Mouse (Mus musculus) brown adipose tissue, adult 24 weeks (tissue): ENCODE measurements around the gene Gnmt. TPM values are rescaled to one million over a fixed set of nuclear protein-coding genes. Genes with fewer than 3 reads are reported as not detected.

Source experiments
- H3K27ac ChIP-seq: fragments of 200-500 bp; replicated peaks from 2 replicates; pipeline ENCODE4 v1.5.1; 2012; ENCODE audit warnings: low read depth, mild to moderate bottlenecking, low read length
- H3K4me1 ChIP-seq: fragments of 200-500 bp; 2 replicates; pipeline ENCODE4 v1.6.1; 2012; ENCODE audit warnings: low read length, mixed read lengths; ENCODE audit not compliant: control insufficient read depth, insufficient read depth, insufficient read length
- H3K4me3 ChIP-seq: fragments of 200-500 bp; 2 replicates; pipeline ENCODE4 v1.5.1; 2012; ENCODE audit warnings: low read depth, mild to moderate bottlenecking, low read length, moderate library complexity; ENCODE audit not compliant: insufficient read depth
- polyA plus RNA-seq: library from polyadenylated mRNA; stranded (reverse); fragments of >200 nt; gene quantifications from 2 replicates; pipeline ENCODE4 v1.2.4, GENCODE M21; 2012; ENCODE audit not compliant: missing spikeins, insufficient read depth, insufficient read length

Gnmt gene
- polyA plus RNA-seq, 1 experiment: 4.0 TPM

DNA sequence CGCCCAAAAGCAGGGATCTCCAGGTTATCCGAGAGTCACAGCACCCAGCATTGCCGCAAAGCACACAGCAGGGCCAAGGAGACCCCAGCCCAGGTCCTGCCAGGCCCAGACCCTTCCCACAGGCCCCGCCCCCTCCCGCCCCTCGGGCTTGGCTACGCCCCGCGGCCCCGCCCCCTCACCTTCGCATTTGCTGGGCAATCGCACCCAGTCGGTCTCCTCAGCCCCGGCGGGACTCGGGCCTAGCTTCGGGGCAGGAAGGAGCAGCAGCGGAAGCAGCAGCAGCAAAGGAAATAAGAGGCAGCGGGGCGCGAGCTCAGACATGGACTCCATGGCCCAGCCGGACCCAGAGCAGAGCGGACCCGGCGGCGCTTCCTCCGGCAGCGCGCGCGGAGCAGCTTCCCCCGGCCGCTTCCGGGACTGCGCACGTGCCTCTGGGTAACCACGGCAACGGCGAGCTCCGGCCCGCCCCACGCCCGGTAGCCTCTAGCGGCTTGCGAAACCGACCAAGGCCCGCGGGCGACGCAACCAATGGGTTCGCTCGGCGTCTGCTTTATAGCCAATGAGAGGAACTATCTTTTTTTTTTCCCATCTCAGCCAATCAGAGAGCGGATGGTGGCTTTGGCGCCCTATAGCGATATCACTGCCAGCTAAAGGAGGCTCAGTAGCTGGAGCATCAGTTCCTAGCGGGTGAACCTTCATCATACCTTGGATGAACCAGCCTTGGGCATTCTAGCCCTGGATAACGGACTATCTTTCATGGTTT lies 23.0 kb upstream of the Gnmt start, which contains the start of gene Cnpy3:
Gene Cnpy3 (minus strand): TSS at position 421 of the 763 bp plus-strand sequence.
- Histone ChIP-seq H3K27ac (peak within 1 kb of the TSS; percentile 83), H3K4me3 (peak within 1 kb of the TSS; percentile 84)

DNA sequence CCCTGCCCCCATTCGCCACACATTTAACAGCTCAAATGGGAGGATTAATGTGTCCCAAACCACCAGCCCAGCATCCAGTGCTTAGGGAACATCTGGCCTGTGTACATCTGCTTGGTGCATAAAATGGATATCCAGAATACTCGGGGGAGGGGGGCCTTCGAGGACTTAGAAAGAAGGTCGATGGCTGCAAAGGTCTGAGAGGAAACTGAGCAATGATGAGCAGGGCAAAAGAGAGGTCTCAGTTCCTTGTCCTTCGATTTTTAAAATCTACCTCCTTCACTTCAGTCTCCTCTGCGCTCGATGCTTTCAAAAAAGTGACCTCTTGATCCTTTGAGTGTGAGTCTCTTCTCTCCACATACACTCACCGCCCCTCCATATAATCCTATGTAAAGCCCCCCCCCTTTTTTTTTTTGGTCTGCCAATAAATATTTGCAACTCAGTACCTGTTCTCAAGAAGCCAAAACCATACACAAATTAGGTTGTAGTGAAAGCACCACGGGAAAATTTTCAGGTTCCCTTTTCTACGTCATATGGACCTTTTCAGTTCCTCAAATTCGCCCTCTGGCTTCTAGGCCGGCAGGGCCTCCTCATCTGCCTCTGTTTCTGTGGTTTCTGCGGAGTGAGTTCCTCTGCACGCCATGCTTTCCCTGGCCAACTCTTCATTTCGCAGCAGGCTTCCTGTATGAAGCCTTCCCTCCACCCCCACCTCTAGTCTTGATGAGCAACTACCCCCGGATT lies 22.3 kb upstream of the Gnmt start:
- Histone ChIP-seq H3K4me3 (peak overlapping the region; percentile 84), H3K27ac (peak overlapping the region; percentile 83), H3K4me1 (0 out of 2 replicates have a peak, but pooled peaks cover 4% of the 10 kb centered on the region)

More for the DNA sequence above, 23.0 kb upstream of the Gnmt start, which contains the start of gene Cnpy3:
- H3K4me1 ChIP-seq: 0 out of 2 replicates have a peak, but pooled peaks cover 4% of the 10 kb centered on the region

DNA sequence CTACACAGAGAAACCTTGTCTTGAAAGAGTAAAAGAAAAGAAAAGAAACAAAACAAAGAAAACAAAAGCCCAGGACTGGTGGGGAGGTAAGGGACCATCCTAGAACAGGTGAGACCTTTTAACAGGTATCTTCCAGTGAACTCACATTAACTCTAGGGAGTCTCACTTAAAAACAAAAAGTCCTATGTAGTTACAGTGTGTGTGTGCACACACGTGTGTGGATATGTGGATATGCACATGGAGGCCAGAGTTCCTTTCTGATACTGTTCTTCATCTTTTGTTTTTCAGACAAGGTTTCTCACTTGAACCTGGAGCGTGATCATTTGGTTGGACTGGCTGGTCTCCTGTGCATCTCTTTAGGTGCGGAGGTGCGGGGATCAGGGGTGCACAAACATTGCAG lies 21.6 kb upstream of the Gnmt start:
- Histone ChIP-seq H3K4me3 (peak overlapping the region; percentile 84; the same call in 1 of the 2 replicates), H3K27ac (no peak overlapping the region; the same call in 1 of the 2 replicates), H3K4me1 (0 out of 2 replicates have a peak, but pooled peaks cover 4% of the 10 kb centered on the region)

DNA sequence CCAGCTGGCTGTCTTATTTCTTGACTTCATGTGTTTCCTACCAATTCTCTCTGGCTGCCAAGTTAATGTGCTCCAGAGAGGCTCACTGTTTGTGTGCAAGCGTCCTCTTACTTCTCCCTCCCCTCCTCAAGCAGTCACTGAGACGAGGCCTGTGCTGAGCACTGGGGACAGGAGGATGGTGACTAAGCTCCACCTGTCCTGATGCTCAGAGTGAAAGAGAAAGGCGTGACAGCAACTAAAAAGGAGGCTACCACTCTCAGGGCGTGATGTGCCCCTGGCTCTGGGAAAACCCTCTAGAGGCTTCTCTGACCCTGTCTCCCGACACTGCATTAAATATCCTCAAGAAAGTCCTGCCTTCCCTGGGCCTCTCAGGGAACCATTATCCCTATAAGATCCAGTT lies 20.3 kb upstream of the Gnmt start:
- H3K4me3 ChIP-seq: no peak overlapping the region
- H3K27ac ChIP-seq: no peak overlapping the region
- 0 out of 2 replicates have a peak, but pooled peaks cover 4% of the 10 kb centered on the region for H3K4me1 ChIP-seq

DNA sequence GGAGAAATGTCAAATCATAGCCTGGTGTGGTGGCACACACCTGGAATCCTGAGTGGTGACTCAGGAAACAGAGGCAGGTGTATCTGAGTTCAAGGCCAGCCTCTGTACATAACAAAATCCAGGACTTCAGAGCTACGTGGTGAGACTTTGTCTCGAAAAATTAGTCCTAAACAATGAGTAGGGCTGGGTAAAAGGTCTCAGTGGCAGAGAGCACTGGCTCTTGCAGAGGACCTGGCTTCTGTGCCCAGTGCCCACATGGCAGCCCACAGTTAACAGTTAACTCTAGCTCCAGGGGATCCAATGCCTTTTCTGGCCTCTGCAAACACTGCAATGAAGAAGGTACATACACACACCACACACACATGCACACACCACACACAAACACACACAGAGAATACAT lies 18.8 kb upstream of the Gnmt start:
- 0 out of 2 replicates have a peak, but pooled peaks cover 4% of the 10 kb centered on the region for H3K4me1 ChIP-seq
- H3K27ac ChIP-seq: no peak overlapping the region

DNA sequence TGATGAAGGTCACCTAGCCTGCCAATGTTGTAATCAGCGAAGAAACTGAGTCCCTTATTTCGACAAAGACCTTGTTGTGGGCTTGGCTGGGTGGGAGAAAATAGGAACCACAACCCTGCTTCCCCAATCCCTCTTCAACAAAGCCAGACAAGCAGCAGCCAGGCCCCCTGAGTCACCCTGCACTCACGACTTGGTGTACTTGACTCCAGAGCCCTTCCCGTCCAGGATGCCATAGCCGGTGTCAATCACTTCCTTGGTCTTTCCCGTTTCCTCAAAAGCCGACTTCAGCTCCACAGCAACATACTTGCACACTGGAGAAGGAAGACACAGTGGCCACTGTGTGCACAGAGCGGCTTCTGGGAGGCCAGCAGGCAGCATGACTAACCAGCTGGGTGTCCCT lies 18.3 kb upstream of the Gnmt start:
- no peak overlapping the region for H3K27ac ChIP-seq
- no peak overlapping the region for H3K4me3 ChIP-seq

More for the DNA sequence above, 18.8 kb upstream of the Gnmt start:
- no peak overlapping the region for H3K4me3 ChIP-seq

DNA sequence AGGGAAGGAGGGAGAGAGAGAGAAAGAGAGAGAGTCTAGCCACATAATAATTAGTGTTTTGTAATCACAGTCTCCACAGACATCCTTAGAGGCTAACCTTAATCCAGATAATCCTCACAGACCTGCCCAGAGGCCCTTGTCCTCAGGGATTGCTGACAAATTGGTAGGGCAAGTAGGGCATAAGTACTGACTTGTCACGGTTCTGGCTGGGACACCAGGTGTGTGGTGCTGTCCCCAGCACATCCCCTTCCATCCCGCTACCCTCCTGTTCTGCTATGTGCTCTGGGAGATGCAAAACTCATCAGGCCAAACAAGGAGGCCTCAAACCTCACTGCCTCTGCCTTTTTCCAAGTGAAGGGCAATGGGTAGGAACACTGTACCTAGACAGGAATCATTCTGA lies 16.5 kb upstream of the Gnmt start:
- no peaks in the 10 kb centered on the region for H3K4me1 ChIP-seq
- no peak overlapping the region for H3K4me3 ChIP-seq
- H3K27ac ChIP-seq: no peak overlapping the region

More for the DNA sequence above, 18.3 kb upstream of the Gnmt start:
- 0 out of 2 replicates have a peak, but pooled peaks cover 4% of the 10 kb centered on the region for H3K4me1 ChIP-seq

DNA sequence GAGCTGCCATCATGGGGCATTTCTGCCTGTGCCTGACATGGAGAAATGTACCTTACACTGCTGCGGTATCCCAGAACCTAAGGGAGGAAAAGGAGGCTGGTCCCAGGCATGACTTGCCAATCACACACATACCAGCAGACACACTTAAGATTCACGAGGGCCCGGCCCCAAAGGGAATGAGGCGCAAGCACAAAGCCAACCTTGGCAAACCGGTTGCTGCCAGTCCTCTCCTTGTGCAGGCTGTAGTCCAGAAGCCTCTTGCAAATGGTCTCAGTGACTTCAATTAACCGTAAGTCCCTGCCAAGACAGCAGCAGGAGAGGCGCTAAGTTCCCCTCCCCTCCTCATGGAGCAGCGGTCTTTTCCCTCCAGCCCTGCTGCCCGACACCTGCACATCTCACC lies 14.0 kb upstream of the Gnmt start:
- no peaks in the 10 kb centered on the region for H3K4me1 ChIP-seq
- H3K4me3 ChIP-seq: no peak overlapping the region
- H3K27ac ChIP-seq: no peak overlapping the region

DNA sequence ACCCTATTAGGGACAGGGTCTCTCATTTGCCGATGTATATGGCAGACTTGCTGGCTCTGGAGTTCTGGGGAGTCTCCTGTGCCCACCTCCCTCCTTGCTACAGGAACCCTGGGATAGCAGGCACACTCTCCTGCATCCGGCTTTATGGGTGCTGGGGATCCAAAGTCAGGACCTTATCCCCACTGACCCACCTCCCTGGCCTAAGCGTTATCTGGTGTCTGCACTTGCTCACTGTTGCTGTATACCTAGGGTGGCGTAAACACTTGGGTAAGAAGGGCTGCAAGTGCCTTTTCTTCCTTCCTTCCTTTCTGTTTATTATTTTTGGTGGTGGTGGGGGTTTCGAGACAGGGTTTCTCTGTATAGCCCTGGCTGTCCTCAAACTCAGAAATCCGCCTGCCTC lies 12.3 kb upstream of the Gnmt start:
- no peaks in the 10 kb centered on the region for H3K4me1 ChIP-seq
- no peak overlapping the region for H3K4me3 ChIP-seq
- H3K27ac ChIP-seq: no peak overlapping the region

DNA sequence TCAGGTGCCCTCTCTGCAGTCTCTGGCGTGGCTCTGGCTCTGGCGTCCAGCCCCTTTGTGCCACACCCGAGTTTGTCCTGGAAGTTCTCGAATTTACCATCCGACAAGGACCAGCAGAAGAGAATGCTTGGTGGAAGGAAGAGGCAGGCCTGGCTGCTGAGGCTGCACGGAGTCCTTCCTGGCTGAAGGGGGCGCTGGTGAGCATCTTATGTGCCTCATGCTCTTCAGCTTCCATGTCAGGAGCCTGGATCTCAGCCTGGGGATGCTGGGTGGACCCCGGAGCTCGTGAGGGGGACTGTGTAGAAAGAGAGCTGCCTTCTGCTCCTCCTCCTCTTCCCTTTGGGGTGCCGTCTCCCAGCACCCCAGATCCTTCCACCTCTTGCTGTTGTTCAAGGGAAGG lies 7.2 kb upstream of the Gnmt start:
- Histone ChIP-seq H3K4me1 (no peaks in the 10 kb centered on the region), H3K4me3 (no peak overlapping the region), H3K27ac (no peak overlapping the region)

DNA sequence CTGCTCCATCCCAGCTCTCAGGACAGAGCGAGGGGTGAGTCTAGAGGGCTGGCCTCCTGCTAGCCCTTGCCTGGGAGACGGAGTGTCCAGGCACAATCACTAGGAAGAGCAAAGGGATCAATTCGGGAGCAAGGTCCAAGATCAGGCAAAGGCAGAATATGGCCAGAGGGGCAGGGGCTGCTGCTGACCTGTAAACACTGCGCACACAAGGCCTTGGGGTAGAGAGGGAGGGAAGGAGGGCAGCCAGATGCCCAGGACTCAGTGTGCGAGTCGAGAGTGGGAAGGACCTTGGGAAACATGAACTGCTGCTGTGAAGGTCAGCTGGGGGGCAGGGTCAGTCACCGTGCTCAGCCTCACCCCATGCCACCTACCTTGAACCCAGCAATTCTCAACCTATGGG lies 6.3 kb upstream of the Gnmt start:
- Histone ChIP-seq H3K4me3 (no peak overlapping the region), H3K4me1 (no peaks in the 10 kb centered on the region), H3K27ac (no peak overlapping the region)

DNA sequence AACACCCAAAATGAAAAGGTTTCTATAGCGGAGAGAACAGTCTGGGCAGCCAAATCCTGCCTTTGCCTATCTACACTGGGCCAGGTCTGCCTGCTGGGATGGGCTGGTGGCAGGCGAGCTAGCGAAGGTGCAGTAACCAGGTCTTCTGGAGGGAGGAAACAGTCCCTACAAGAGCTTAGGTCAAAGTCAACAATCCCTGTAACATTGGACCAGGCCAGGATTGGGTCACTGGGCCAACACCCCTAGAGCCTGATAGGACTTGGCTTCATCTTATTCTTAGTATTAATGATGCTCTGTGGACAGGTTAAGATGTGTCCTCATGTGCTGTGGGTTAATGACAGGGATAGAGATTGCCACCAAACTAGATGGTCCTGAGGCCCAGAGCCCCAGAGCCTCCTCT lies 5.1 kb upstream of the Gnmt start:
- H3K4me3 ChIP-seq: no peak overlapping the region
- no peaks in the 10 kb centered on the region for H3K4me1 ChIP-seq
- H3K27ac ChIP-seq: no peak overlapping the region

DNA sequence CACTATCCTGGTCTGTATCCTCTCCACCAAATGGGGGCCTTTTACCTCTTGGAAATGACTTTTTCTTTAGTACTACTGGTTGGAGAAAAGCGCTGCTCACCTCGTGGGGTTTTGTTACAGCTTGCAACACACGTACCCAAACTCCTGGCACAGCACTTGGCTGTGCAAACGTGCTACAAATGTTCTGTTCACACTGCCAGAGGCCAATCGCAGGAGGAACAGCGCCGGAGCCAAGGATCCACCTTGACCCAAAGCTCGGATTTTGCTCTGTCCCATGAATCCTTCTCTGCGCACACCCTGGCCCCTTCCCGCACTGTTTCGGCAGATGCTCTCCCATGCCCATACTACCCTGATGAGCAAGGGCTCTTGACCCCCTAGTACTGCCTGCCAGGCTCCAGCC lies 472 bp downstream of the Gnmt start:
- Histone ChIP-seq H3K4me3 (no peak overlapping the region), H3K27ac (no peak overlapping the region), H3K4me1 (no peaks in the 10 kb centered on the region; the same call in 1 of the 2 replicates)

DNA sequence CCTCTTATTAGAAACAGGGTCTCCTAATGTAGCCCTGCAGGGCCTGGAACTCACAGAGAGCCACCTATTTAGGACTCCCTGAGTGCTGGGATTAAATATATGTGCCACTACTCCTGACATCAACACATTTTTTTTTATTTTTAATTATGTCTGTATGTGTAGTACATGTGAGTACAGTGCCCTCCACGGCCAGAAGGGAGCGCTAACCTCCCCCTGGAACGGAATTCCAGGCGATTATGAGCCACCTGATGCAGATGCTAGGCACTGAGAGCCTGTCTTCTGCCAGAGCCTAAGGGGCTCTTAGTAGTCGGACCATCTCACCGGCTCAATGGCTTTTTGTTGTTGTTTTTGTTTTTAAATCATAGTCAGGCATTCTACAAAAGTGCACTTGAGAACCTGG lies 947 bp downstream of the Gnmt start:
- Histone ChIP-seq H3K4me3 (no peak overlapping the region), H3K4me1 (no peaks in the 10 kb centered on the region; the same call in 1 of the 2 replicates)

DNA sequence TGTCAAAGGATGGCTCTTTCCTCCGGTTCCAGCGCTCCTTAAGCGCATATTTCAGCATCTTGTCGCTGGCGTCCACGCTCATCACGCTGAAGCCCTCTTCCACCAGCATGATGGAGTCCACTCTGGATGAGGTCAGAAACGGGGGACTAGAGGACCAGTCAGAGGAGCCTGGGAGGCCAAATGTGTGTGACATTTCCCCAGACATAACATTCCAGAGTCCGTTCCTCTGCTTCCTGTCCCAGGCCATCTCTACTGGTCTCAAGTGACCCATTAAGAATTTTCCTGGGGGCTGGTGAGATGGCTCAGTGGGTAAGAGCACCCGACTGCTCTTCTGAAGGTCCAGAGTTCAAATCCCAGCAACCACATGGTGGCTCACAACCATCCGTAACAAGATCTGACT lies 1.7 kb downstream of the Gnmt start:
- peaks cover under 1% of the 10 kb centered on the region; the same call in 1 of the 2 replicates for H3K4me1 ChIP-seq
- H3K4me3 ChIP-seq: no peak overlapping the region
- H3K27ac ChIP-seq: no peak overlapping the region

More for the DNA sequence above, 947 bp downstream of the Gnmt start:
- no peak overlapping the region for H3K27ac ChIP-seq
